Mouse (Mus musculus) testis, adult 10 weeks (tissue): ENCODE data around the gene Hnrnpul1. TPM values are rescaled to one million over a fixed set of nuclear protein-coding genes. Genes with fewer than 3 reads are reported as not detected.

ENCODE experiments used
- polyA plus RNA-seq: library from polyadenylated mRNA; stranded (reverse); fragments of 350-450 nt; fragmentation: Illumina TruSeq; extraction: RNeasy Lipid Tissue Mini Kit (QIAGEN cat#74804); gene quantifications from one replicate; pipeline ENCODE4 v1.2.3, GENCODE M21; 2014; ENCODE audit warnings: low read depth, low replicate concordance

The Hnrnpul1 gene
- polyA plus RNA-seq: 85.6 TPM

GRCm38 (mm10) chr7:25754738-25755467 is at the start of gene Hnrnpul1:
Gene Hnrnpul1 (minus strand): TSS chr7:25754757.

GRCm38 (mm10) chr7:25788220-25789128 is 33.9 kb upstream of the Hnrnpul1 start, which contains the start of gene Axl:
Gene Axl (minus strand): TSS chr7:25788705.

GRCm38 (mm10) chr7:25718788-25719417 is 35.7 kb downstream of the Hnrnpul1 start, which contains the start of gene Ccdc97:
Gene Ccdc97 (minus strand): TSS chr7:25719088.

GRCm38 (mm10) chr7:25686680-25687531 is 67.7 kb downstream of the Hnrnpul1 start, which contains the start of gene Tgfb1:
Gene Tgfb1 (plus strand): TSS chr7:25687002.

GRCm38 (mm10) chr7:25680514-25681258 is 73.9 kb downstream of the Hnrnpul1 start, which contains the start of gene B9d2:
Gene B9d2 (plus strand): TSS chr7:25680780.

GRCm38 (mm10) chr7:25674719-25675300 is 79.7 kb downstream of the Hnrnpul1 start, which contains the start of gene Tmem91:
Gene Tmem91 (minus strand): TSS chr7:25675166.

Other genes with a start within 250 kb of the Hnrnpul1 start
- 39.4 TPM for gene Ceacam2, start 214.9 kb downstream of the Hnrnpul1 start, polyA plus RNA-seq
- gene Erich4, start 138.9 kb downstream of the Hnrnpul1 start, polyA plus RNA-seq: not detected
- 19.2 TPM for gene Dmac2, start 135.3 kb downstream of the Hnrnpul1 start, polyA plus RNA-seq
- gene B3gnt8, start 128.1 kb downstream of the Hnrnpul1 start, polyA plus RNA-seq: not detected
- 0.56 TPM for gene Bckdha, start 95.8 kb downstream of the Hnrnpul1 start, polyA plus RNA-seq
- gene Exosc5, start 95.6 kb downstream of the Hnrnpul1 start, polyA plus RNA-seq: 16.7 TPM
- gene Tmem91, start 79.6 kb downstream of the Hnrnpul1 start, polyA plus RNA-seq: 0.13 TPM
- gene B9d2, start 74.0 kb downstream of the Hnrnpul1 start, polyA plus RNA-seq: 0.28 TPM
- gene Tgfb1, start 67.8 kb downstream of the Hnrnpul1 start, polyA plus RNA-seq: 1.9 TPM
- gene Ccdc97, start 35.7 kb downstream of the Hnrnpul1 start, polyA plus RNA-seq: 4.0 TPM
- 16.5 TPM for gene Axl, start 33.9 kb upstream of the Hnrnpul1 start, polyA plus RNA-seq
- gene Cyp2s1, start 62.2 kb upstream of the Hnrnpul1 start, polyA plus RNA-seq: 0.38 TPM
- not detected for gene Cyp2b10, start 142.9 kb upstream of the Hnrnpul1 start, polyA plus RNA-seq